ENCODE assay signal across 11 mouse cellular contexts in the genomic region with DNA sequence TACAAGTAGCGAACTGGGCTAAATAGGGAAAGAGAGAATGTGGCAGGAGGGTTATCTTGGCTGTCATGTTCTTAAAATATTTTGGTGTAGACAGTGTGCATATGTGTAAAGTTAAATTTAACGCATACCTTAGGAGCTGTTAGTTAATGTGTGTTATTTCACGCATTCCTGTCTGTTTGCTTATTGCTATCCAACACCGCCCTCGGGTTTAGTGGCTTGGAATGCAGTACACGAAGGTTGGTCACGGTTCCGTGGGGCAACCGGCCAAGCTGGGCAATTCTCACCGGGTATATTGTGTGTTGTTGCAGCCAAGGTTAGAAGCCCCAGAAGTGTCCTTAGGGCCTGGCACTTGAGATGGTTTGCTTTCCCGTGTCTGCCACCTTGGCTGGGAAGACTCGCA.
DNase-seq lines count a peak whose midpoint lies in the region; ATAC-seq and TF ChIP-seq lines count a peak whose summit lies in the region.
"Had no signal": no experiment of that assay in that cellular context is flagged by ENCODE, and none has a peak within 500 bp of the region (broad histone marks: within the 10 kb centered on the region; RNA-seq: fewer than 3 reads in every experiment).

No protein-coding gene starts in this region.

- no peaks in the 10 kb centered on the region for H3K4me1 ChIP-seq in hindbrain, postnatal 0 days (ENCODE audit: insufficient read depth, low read length)
- H3K4me1 ChIP-seq in hindbrain, embryonic 11.5 days (replicated peaks; ENCODE audit: control insufficient read depth, insufficient read depth, low read length) = no peaks in the 10 kb centered on the region

- peak; percentile 15 to 19 for DNase-seq in cerebellum, postnatal 36 days
- DNase-seq in cerebellum, adult 9-10 months = no peak
- DNase-seq in hindbrain, postnatal 0 days (ENCODE audit: low spot score) = peak; percentile 35
- DNase-seq in hindbrain, embryonic 11.5 days (ENCODE audit: low spot score) = no peak
- DNase-seq in kidney, adult 9 months = peak; percentile 67
- peak; percentile 16 for DNase-seq in lung, postnatal 25 days (ENCODE audit: low spot score)
- DNase-seq: right cerebral cortex, adult 18-20 months had no signal

- H3K9ac ChIP-seq in hindbrain, postnatal 0 days (replicated peaks; ENCODE audit: low read length) = no peak overlapping the region
- no peak overlapping the region for H3K9ac ChIP-seq in hindbrain, embryonic 11.5 days (ENCODE audit: low read depth, low read length)
- H3K9ac ChIP-seq: hindbrain, embryonic 15.5 days had no signal

- peak; percentile 24; the same call in 1 of the 2 replicates for ATAC-seq in hindbrain, postnatal 0 days
- ATAC-seq in hindbrain, embryonic 11.5 days (ENCODE audit: low FRiP score) = no peak
- ATAC-seq in inflammation-experienced regulatory T-cells, adult 6 months = no peak
- ATAC-seq in erythroid progenitor cell, adult 5-6 weeks (replicated peaks; ENCODE audit: low FRiP score, poor library complexity, severe bottlenecking) = no peak

- H3K4me2 ChIP-seq in hindbrain, postnatal 0 days (ENCODE audit: low read depth, low read length) = no peak overlapping the region
- H3K4me2 ChIP-seq in hindbrain, embryonic 11.5 days (replicated peaks; ENCODE audit: low read depth, low read length) = no peak overlapping the region
- H3K4me2 ChIP-seq: hindbrain, embryonic 15.5 days had no signal

- WGBS in hindbrain, postnatal 0 days = 47% methylated on average over 12 of the region's 12 CpGs
- WGBS in hindbrain, embryonic 11.5 days = 81% methylated on average over 12 of the region's 12 CpGs

- no peaks in the 10 kb centered on the region for H3K27me3 ChIP-seq in hindbrain, postnatal 0 days (ENCODE audit: insufficient read depth, low read length)
- no peaks in the 10 kb centered on the region for H3K27me3 ChIP-seq in hindbrain, embryonic 11.5 days (ENCODE audit: control insufficient read depth, insufficient read depth, low read length)
- H3K27me3 ChIP-seq: hindbrain, embryonic 15.5 days had no signal

- no peaks in the 10 kb centered on the region for H3K9me3 ChIP-seq in hindbrain, postnatal 0 days (ENCODE audit: low read length)
- H3K9me3 ChIP-seq in hindbrain, embryonic 11.5 days (ENCODE audit: control insufficient read depth, low read length) = no peaks in the 10 kb centered on the region
- H3K9me3 ChIP-seq: hindbrain, embryonic 15.5 days had no signal

- TF ChIP-seq CTCF in hindbrain, postnatal 0 days (IDR thresholded peaks at IDR 0.05; ENCODE audit: low read depth) = no peak

- no peak overlapping the region for H3K4me3 ChIP-seq in hindbrain, postnatal 0 days (ENCODE audit: low read length)
- no peak overlapping the region for H3K4me3 ChIP-seq in hindbrain, embryonic 11.5 days (ENCODE audit: low read depth, low read length)
- H3K4me3 ChIP-seq: hindbrain, embryonic 15.5 days had no signal

- H3K36me3 ChIP-seq in hindbrain, postnatal 0 days (ENCODE audit: insufficient read depth, low read length) = no peaks in the 10 kb centered on the region
- H3K36me3 ChIP-seq in hindbrain, embryonic 11.5 days (ENCODE audit: control insufficient read depth, insufficient read depth, low read length) = no peaks in the 10 kb centered on the region
- H3K36me3 ChIP-seq: hindbrain, embryonic 15.5 days had no signal

- no peak overlapping the region for H3K27ac ChIP-seq in hindbrain, postnatal 0 days
- H3K27ac ChIP-seq in hindbrain, embryonic 11.5 days (ENCODE audit: low read depth, low read length) = no peak overlapping the region
- H3K27ac ChIP-seq: hindbrain, embryonic 15.5 days; macrophage had no signal

Comparison
In these comparisons a context has a peak if more than half of its experiments do, and no peak if none do; other contexts are left out.
1. DNase-seq: peak in cerebellum, postnatal 36 days (2 of 2), hindbrain, postnatal 0 days (single experiment), kidney, adult 9 months (single experiment) and lung, postnatal 25 days (single experiment); none in cerebellum, adult 9-10 months (single experiment) and hindbrain, embryonic 11.5 days (single experiment).